ENCODE assay signal across 14 mouse cellular contexts in the genomic region with DNA sequence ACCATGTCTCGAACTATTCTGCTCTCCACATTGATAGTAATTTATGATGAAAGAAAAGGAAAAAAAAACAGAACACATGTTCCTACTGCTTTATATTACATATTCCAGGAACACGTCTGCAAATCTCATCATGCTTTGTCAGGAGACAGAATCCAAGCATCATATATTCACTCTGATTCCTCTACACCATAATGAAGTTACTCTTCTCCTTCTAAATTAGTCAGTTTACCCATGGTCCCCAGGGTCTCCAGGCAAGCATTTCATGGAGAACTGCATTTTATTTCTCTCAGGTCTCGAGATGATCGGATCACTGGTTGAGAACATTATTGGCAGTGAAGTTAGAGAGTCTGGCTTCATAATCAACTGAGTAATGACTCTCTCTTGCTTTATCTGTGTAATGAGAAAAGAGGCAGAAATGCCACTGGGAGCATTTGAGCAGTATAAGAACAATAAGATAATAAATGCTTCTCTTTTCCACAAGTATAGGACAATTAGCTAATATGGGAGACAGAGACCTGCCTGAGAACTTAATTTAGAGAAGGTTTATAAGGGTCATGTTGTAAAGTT.
"Had no signal": no experiment of that assay in that cellular context is flagged by ENCODE, and none has a peak within 500 bp of the region (broad histone marks: within the 10 kb centered on the region; RNA-seq: fewer than 3 reads in every experiment).

No protein-coding gene starts in this region.

- H3K4me2 ChIP-seq: limb, embryonic 15.5 days; liver, embryonic 12.5 days; lung, embryonic 15.5 days; midbrain, embryonic 12.5 days had no signal

- H3K36me3 ChIP-seq: limb, embryonic 15.5 days; liver, embryonic 12.5 days; lung, embryonic 15.5 days; midbrain, embryonic 12.5 days had no signal

- H3K4me1 ChIP-seq: limb, embryonic 15.5 days; liver, embryonic 12.5 days; lung, embryonic 15.5 days; megakaryocyte, embryonic 14.5 days; midbrain, embryonic 12.5 days had no signal

- ATAC-seq: intestine, postnatal 0 days; liver, embryonic 12.5 days had no signal

- H3K27me3 ChIP-seq: limb, embryonic 15.5 days; liver, embryonic 12.5 days; lung, embryonic 15.5 days; megakaryocyte, embryonic 14.5 days; midbrain, embryonic 12.5 days had no signal

- H3K9ac ChIP-seq: limb, embryonic 15.5 days; liver, embryonic 12.5 days; lung, embryonic 15.5 days; midbrain, embryonic 12.5 days had no signal

- DNase-seq: kidney, adult 8-10 months; kidney, postnatal 4 days; lung, postnatal 14 days; thymus, postnatal 4 days had no signal

- H3K9me3 ChIP-seq: limb, embryonic 15.5 days; liver, embryonic 12.5 days; lung, embryonic 15.5 days; megakaryocyte, embryonic 14.5 days; midbrain, embryonic 12.5 days had no signal

- H3K27ac ChIP-seq: kidney, postnatal 0 days; layer of hippocampus, adult 2 months; limb, embryonic 15.5 days; liver, embryonic 12.5 days; lung, embryonic 15.5 days; macrophage; midbrain, embryonic 12.5 days; stomach, postnatal 0 days had no signal

- H3K4me3 ChIP-seq: layer of hippocampus, adult 2 months; limb, embryonic 15.5 days; liver, embryonic 12.5 days; lung, embryonic 15.5 days; megakaryocyte, embryonic 14.5 days; midbrain, embryonic 12.5 days had no signal
